Mouse (Mus musculus): ENCODE measurements around the gene Cdkn1a.
A peak's percentile ranks its signal among the peaks of the same experiment; 100 is the strongest.
"Not testable (repeated sequence)": the region's sequence is repeated elsewhere in the genome, so short reads cannot be mapped to it uniquely, and the experiment has no call there.

The Cdkn1a gene

DNA sequence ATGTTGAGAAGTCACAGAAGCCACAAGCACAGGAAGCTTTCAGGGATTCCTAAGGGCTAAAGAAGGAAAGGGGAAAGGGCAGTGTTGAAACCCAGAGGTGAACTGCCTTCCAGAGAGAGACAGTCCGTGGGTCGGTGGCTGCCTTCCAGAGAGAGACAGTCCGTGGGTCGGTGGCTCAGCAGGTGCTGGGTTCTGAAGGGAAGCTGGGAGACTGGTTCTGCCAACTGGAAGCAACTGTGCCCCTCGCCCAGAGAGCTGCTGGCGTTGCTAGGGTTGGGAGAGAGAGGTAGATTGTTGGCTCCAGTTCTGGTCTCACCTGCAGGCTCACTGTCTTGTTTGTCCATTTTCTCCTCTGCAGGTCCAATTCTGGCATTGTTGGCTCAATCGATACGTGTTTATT, 32.3 kb upstream of the Cdkn1a start:
- DNase-seq (ENCODE audit: low read depth) = no peak

DNA sequence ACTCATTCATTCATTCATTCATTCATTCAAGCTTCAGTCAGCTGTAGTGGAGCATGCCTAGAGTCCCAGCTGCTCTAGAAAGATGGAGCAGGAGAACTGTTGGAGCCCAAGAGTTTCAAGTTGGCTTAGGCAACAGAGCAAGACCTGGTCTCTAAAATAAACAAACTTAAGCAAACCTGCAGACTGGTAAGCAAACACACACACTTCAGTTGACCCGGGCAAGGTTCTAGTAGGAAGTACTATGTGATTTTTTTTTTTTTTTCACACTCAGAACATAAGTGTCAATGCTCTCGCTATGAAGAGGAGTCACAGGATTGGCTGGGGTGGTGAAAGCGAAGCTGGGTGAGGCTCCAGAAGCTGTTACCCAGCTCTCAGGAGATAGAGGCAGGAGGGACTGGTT, 31.2 kb upstream of the Cdkn1a start:
- DNase-seq (ENCODE audit: low read depth) = no peak

DNA sequence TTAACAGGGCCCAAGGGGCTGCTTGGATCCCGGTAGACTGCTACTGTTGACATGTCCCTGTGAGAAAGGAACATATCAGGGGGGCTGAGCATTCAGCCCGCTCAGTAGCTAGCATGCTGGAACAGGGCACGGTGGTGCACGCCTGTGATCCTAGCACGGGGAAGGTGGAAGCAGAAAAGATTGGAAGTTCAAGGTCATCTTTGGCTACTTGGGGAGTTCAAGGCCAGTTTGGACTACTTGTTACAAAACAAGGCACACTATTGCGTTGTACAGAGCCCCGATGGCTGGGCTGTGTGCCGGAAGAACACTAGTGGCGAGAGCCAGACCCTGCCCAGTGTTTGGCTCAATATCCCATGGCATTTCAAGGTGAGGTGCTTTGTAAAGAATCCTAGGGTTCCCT, 29.8 kb upstream of the Cdkn1a start:
- no peak for DNase-seq (ENCODE audit: low read depth)

GRCm38 (mm10) chr17:29062119-29063035, 28.4 kb upstream of the Cdkn1a start:
- DNase-seq (ENCODE audit: low read depth) = no peak

- DNase-seq (ENCODE audit: low read depth) = no peak
Observed at GRCm38 (mm10) chr17:29063121-29063987, 27.4 kb upstream of the Cdkn1a start.

GRCm38 (mm10) chr17:29063988-29064285, 26.8 kb upstream of the Cdkn1a start:
- DNase-seq (ENCODE audit: low read depth) = no peak

GRCm38 (mm10) chr17:29065245-29065940, 25.4 kb upstream of the Cdkn1a start:
- DNase-seq (ENCODE audit: low read depth) = peak; percentile 88

- peak; percentile 78 for DNase-seq (ENCODE audit: low read depth)
Observed at GRCm38 (mm10) chr17:29065971-29066370, 24.8 kb upstream of the Cdkn1a start.

- not testable (repeated sequence) for DNase-seq (ENCODE audit: low read depth)
Observed at GRCm38 (mm10) chr17:29067416-29067815, 23.4 kb upstream of the Cdkn1a start.

DNA sequence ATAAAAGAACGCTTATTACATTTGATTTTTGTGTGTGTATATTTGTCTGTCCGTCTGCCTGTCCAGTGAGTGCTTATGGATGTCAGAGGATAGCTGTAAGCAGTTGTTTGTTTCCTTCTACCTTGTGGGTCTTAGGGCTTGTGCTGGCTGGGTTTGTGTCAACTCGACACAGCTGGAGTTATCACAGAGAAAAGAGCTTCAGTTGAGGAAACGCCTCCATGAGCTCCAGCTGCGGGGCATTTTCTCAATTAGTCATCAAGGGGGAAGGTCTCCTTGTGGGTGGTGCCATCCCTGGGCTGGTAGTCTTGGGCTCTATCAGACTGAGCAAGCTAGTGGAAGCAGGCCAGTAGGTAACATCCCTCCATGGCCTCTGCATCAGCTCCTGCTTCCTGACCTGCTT, 22.9 kb upstream of the Cdkn1a start:
- DNase-seq (ENCODE audit: low read depth) = no peak

DNA sequence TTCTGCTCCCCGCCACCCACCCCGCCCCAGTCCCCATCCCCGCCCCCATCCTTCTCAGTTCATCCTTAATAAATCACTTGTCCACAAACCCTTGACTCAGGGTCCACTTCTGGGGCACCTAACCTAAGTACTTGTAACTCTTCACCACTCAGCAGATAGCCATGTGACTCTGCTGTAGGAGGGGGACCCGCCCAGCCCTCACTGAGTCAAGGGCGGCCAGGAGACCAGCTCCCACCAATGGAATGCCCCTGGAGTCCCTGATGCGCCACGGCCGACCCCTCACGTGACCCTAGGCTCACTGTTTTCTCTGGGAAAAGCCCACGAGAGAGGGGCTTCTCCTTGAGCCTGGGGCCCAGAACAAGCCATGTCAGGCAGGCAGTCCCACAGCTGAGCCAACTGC, 21.7 kb upstream of the Cdkn1a start:
- DNase-seq (ENCODE audit: low read depth) = no peak

GRCm38 (mm10) chr17:29071820-29072219, 19.0 kb upstream of the Cdkn1a start:
- no peak for DNase-seq (ENCODE audit: low read depth)

DNA sequence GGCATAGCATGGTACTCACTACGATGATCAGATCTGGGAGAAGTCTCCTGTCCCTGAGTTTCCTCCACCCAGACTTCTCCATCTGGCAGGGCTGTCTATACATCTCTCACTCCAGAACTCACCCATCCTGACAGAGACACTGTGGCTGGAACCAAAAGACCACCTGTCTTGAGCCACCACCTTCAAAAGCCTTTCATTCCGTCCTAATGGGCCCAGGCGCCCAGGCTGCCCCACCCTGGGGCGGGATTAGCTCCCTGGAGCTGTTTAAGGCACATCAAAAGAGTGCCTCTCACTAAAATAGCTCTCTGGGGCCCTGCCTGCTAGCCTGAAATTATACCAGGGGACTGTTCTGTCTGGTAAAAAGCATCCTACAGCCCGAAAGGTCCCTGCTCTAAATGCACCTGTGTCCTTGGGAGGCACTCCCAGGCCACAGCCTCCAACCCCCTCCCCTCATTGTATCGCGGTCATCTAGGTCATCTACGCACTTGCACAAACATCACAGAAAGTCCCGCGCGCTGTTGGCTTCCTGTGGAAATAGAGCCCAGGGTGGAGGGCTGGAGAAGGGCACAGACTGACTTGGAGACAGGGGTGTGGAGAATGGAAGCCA, 18.0 kb upstream of the Cdkn1a start:
- DNase-seq (ENCODE audit: low read depth) = peak; percentile 52

GRCm38 (mm10) chr17:29073313-29073712, 17.5 kb upstream of the Cdkn1a start:
- no peak for DNase-seq (ENCODE audit: low read depth)

GRCm38 (mm10) chr17:29074085-29074484, 16.7 kb upstream of the Cdkn1a start:
- DNase-seq (ENCODE audit: low read depth) = no peak

- no peak for DNase-seq (ENCODE audit: low read depth)
Observed at GRCm38 (mm10) chr17:29076235-29076634, 14.5 kb upstream of the Cdkn1a start.

DNA sequence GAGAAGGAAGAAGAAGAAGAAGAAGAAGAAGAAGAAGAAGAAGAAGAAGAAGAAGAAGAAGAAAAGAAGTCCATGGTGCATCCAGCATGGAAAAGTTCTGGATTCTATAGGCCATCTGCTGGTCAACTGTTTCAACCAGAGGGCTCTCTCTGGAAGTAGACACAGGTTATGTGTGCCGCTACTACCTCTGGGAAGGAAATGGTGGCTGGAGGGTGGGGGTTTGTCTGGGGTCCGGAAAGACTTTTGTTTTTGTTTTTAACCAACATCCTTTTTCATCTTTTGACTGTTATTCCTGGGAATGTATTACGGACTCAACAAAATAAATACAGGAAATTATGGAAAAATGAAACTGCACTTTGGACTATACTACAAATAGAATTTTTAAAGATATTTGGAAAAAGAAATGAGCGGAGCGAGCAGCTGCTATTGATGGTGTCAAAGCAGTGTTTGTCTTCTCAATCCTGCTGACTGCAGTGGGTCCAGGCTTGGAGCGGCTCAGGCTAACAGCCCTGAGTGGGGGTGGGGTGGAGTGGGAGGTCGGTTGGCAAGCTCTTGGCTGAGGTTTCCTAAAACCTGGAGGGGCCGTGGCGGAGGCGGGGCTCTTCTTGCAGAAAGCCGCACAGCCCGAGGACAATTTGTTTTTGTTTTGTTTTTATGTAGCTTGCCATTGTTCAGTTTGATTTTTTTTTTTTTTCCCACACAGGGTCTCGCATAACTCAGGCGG, 12.8 kb upstream of the Cdkn1a start:
- peak; percentile 62 for DNase-seq (ENCODE audit: low read depth)

- peak; percentile 59 for DNase-seq (ENCODE audit: low read depth)
Observed at GRCm38 (mm10) chr17:29078519-29079383, 12.0 kb upstream of the Cdkn1a start.

DNA sequence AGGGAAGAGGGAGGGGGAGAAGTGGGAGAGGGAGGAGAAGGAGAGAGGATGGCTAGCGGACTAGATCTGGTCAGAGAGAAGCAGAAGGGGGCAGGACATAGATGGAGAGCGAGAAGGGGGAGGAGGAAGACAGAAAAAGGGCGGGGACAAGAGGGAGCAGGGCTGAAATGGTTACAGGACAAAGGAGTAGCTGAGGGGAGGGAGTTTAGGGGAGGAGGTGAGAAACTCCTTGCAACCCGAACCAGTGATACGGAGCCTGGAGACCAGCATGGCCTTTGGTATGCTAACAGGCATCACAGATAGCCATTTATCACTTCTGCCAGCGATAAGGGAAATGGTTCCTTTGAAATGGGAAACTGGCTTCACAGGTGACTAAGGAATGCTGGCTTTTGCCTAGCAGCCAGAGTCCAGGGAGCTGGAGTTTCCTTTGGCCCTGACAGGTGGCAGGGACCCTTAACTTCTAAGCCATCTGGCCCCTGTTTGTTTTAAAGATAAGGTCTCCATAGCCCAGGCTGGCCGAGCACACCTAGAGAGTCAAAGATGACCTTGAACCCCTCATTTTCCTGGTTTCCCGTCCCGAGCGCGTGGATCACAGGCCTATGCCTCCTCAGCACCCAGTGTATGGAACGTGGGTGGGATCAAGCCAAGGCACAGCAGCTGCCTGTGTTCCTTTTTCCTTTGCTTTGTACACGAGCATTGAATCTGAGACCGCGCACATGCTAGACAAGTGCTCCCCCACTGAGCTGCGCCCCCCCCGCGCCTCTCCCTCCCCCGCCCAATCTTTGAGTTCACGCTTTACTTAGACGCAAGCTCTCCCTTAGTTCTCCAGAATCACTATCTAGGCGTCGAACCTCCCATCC, 9.8 kb upstream of the Cdkn1a start:
- peak; percentile 64 for DNase-seq (ENCODE audit: low read depth)

All from induced T-regulatory cell, adult 2 months (primary cell).